Mouse (Mus musculus): ENCODE measurements at regions not wholly inside any gene's neighbourhood (a gene's known extent, or its start where the extent isn't known, plus 50 kb on each side); places are given as distances from the start of the nearest gene placed in this dataset.

DNA sequence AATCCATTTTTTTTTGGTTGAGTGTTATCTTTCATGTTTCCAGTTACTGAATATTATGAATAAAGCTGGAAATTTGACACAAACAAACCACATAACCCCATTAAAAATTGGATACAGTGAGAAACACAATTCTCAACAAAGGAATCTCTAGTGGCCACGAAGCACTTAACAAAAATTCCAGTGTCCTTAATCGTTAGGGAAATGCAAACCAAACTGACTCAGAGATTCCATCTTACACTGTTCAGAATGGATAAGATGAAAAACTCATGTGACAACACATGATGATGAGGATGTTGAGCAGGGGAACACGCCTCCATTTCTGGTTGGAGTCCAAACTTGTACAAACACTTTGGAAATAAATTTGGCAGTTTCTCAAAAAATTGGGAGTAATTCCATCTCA, 57.3 kb downstream of the Tktl2 start:
- H3K4me2 ChIP-seq (ENCODE audit: low read depth) = no peak overlapping the region
- H3K36me3 ChIP-seq (ENCODE audit: insufficient read depth) = no peaks in the 10 kb centered on the region
- H3K4me1 ChIP-seq (ENCODE audit: insufficient read depth) = no peaks in the 10 kb centered on the region
- ATAC-seq (no peak), DNase-seq (no peak)
- H3K9ac ChIP-seq = no peak overlapping the region
- no peaks in the 10 kb centered on the region for H3K27me3 ChIP-seq (ENCODE audit: insufficient read depth, low read length)
- no peak overlapping the region for H3K4me3 ChIP-seq (ENCODE audit: low read depth, low read length)
- no peak overlapping the region for H3K27ac ChIP-seq (ENCODE audit: low read depth, low read length)
- no peak for TF ChIP-seq CTCF (IDR thresholded peaks at IDR 0.05; ENCODE audit: low read depth)
- H3K9me3 ChIP-seq (ENCODE audit: low read length) = no peaks in the 10 kb centered on the region
- WGBS = 70% methylated on average over 3 of the region's 3 CpGs

DNA sequence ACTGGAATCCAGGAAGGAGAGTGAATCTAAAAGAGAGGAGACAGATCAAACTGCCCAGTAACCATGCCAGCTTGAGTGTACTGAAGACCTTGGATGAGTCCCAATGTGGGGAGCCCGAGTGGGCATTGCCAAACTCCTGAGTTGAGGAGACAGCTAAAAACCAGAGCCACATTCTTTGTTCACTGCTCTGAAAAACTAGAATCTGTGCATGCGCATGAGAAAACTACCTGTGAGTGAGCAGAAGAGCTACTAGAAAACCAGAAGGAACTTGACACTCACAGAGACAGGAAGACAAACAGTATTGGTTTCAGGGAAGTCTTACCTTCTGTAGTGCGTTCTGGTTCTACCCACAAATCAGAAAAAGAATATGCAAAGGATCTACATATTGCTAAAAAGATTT, 74.6 kb downstream of the Tktl2 start:
- WGBS = 86% methylated on average over 3 of the region's 3 CpGs
- Histone ChIP-seq H3K36me3 (ENCODE audit: insufficient read depth) (no peaks in the 10 kb centered on the region), H3K9ac (no peak overlapping the region), H3K4me3 (ENCODE audit: low read depth, low read length) (no peak overlapping the region), H3K9me3 (ENCODE audit: low read length) (no peaks in the 10 kb centered on the region), H3K4me1 (ENCODE audit: insufficient read depth) (no peaks in the 10 kb centered on the region), H3K27me3 (ENCODE audit: insufficient read depth, low read length) (no peaks in the 10 kb centered on the region), H3K27ac (ENCODE audit: low read depth, low read length) (no peak overlapping the region), H3K4me2 (ENCODE audit: low read depth) (no peak overlapping the region)
- no peak for DNase-seq
- ATAC-seq = no peak
- no peak for TF ChIP-seq CTCF (IDR thresholded peaks at IDR 0.05; ENCODE audit: low read depth)

DNA sequence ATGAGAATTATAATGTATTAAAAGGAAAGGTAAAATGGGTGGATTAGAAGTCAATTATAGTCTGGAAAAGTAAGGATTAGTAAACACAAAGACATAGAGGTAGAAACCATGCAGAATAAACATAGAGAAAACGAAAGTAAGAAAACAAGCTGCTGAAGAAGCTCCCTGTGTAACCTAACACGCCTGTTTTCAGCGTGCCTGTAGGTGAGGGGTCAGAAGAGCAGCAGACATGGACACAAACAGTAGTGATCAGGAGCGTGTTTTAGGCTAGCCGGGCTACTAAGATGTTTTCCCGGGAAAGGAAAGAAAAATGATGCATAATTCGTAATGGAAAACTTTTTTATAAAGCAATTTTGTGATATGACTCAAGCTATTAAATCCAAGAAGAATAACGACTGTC, 75.3 kb downstream of the Tktl2 start:
- no peak for TF ChIP-seq CTCF (IDR thresholded peaks at IDR 0.05; ENCODE audit: low read depth)
- H3K4me2 ChIP-seq (ENCODE audit: low read depth) = no peak overlapping the region
- ATAC-seq (no peak), DNase-seq (no peak)
- H3K4me3 ChIP-seq (ENCODE audit: low read depth, low read length) = no peak overlapping the region
- WGBS = 80% methylated on average over 8 of the region's 8 CpGs
- H3K4me1 ChIP-seq (ENCODE audit: insufficient read depth) = no peaks in the 10 kb centered on the region
- H3K36me3 ChIP-seq (ENCODE audit: insufficient read depth) = no peaks in the 10 kb centered on the region
- H3K9ac ChIP-seq = no peak overlapping the region
- H3K27me3 ChIP-seq (ENCODE audit: insufficient read depth, low read length) = no peaks in the 10 kb centered on the region
- no peak overlapping the region for H3K27ac ChIP-seq (ENCODE audit: low read depth, low read length)
- H3K9me3 ChIP-seq (ENCODE audit: low read length) = no peaks in the 10 kb centered on the region

DNA sequence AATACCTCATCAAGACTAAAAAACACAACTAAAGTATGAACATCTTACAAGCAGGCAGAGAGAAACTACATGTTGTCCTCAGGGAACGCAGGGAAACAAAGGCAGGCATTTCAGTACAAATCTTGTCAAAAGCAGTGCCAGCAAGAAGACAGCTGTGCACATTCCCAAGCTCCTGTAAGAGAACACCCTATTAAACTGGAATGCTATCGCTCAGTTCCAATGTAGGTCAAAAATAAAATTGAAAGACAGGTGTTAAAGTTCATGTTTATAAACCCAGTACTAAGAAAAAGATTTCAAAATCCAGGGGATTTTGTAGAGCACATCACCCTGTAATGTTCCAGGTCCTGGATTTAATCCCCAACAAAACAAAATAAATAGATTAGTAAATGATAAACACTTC, 75.7 kb downstream of the Tktl2 start:
- Histone ChIP-seq H3K4me1 (ENCODE audit: insufficient read depth) (no peaks in the 10 kb centered on the region), H3K9ac (no peak overlapping the region), H3K4me2 (ENCODE audit: low read depth) (no peak overlapping the region), H3K36me3 (ENCODE audit: insufficient read depth) (no peaks in the 10 kb centered on the region), H3K9me3 (ENCODE audit: low read length) (no peaks in the 10 kb centered on the region), H3K27ac (ENCODE audit: low read depth, low read length) (no peak overlapping the region), H3K4me3 (ENCODE audit: low read depth, low read length) (no peak overlapping the region), H3K27me3 (ENCODE audit: insufficient read depth, low read length) (no peaks in the 10 kb centered on the region)
- WGBS = 74% methylated on average over 2 of the region's 2 CpGs
- no peak for ATAC-seq
- DNase-seq = no peak
- TF ChIP-seq CTCF (IDR thresholded peaks at IDR 0.05; ENCODE audit: low read depth) = no peak

DNA sequence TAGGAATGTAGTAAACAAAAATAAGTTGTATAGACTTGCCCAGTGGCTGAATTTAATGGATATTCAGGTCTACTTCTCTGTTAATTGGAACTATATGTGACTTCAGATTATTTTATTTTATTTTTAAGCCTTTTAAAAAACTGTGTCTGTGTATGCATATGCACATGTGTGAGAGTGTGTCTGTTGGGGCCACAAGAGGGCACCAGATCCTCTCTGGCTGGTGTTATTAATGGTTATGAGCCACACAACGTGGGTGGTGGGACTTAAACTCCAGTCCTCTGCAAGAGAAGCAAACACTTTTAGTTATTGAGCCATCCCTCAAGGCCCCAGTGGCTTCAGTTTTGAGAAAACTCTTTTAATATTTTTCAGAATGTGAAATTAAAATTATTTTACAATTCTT, 77.9 kb downstream of the Tktl2 start:
- H3K27me3 ChIP-seq (ENCODE audit: insufficient read depth, low read length) = no peaks in the 10 kb centered on the region
- DNase-seq (no peak), ATAC-seq (no peak)
- H3K9me3 ChIP-seq (ENCODE audit: low read length) = no peaks in the 10 kb centered on the region
- TF ChIP-seq CTCF (IDR thresholded peaks at IDR 0.05; ENCODE audit: low read depth) = no peak
- no peaks in the 10 kb centered on the region for H3K36me3 ChIP-seq (ENCODE audit: insufficient read depth)
- H3K4me1 ChIP-seq (ENCODE audit: insufficient read depth) = no peaks in the 10 kb centered on the region
- no peak overlapping the region for H3K9ac ChIP-seq
- H3K27ac ChIP-seq (ENCODE audit: low read depth, low read length) = no peak overlapping the region
- 61% methylated on average over 1 of the region's 1 CpGs for WGBS
- H3K4me3 ChIP-seq (ENCODE audit: low read depth, low read length) = no peak overlapping the region
- no peak overlapping the region for H3K4me2 ChIP-seq (ENCODE audit: low read depth)

DNA sequence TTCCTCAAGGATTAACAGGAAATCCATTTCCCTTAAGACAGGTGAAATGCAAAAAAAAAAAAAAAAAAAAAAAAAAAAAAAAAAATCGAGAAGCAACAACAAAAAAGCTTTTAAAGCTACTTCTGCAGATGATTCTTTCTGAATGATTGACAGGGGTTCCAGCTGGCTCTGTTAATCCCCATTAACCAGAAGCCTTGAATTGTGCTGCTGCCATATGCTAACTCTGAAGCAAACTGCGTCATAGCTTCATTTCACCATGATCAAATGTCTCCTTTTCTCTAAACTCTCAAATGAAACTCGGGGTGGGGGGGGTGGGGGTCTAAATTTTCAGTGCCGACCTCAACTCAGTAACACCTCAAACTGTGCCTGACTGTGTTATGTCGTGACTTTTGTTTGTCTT, 80.7 kb downstream of the Npy5r start:
- H3K27me3 ChIP-seq (ENCODE audit: insufficient read depth, low read length) = no peaks in the 10 kb centered on the region
- ATAC-seq = no peak
- no peak overlapping the region for H3K9ac ChIP-seq
- no peaks in the 10 kb centered on the region for H3K36me3 ChIP-seq (ENCODE audit: insufficient read depth)
- no peak overlapping the region for H3K27ac ChIP-seq (ENCODE audit: low read depth, low read length)
- 52% methylated on average over 5 of the region's 5 CpGs for WGBS
- H3K4me1 ChIP-seq (ENCODE audit: insufficient read depth) = no peaks in the 10 kb centered on the region
- H3K4me3 ChIP-seq (ENCODE audit: low read depth, low read length) = no peak overlapping the region
- no peak overlapping the region for H3K4me2 ChIP-seq (ENCODE audit: low read depth)
- DNase-seq = peak; percentile 2
- H3K9me3 ChIP-seq (ENCODE audit: low read length) = no peaks in the 10 kb centered on the region
- TF ChIP-seq CTCF (IDR thresholded peaks at IDR 0.05; ENCODE audit: low read depth) = no peak

DNA sequence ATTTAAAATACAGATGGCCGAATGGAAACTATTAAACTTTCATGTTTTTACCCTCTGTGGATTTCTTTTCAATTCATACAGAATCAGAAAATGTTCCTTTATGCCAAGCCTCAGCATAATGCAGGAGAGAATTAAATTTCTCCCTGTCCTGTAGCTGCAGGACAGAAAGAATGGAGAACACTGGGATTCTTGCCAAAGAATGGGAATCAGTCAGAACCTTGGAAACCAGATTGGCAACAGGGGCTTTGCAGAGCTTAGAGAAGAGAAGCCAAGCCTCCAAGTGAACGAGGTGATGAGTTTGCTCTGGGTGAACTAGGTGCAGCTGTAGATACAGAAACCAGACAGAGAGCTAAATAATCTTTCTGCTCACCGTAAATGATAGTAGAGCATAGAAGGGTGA, 64.6 kb downstream of the Npy5r start:
- 43% methylated on average over 3 of the region's 3 CpGs for WGBS
- H3K27ac ChIP-seq (ENCODE audit: low read depth, low read length) = no peak overlapping the region
- ATAC-seq = no peak
- no peak overlapping the region for H3K9ac ChIP-seq
- H3K36me3 ChIP-seq (ENCODE audit: insufficient read depth) = no peaks in the 10 kb centered on the region
- no peaks in the 10 kb centered on the region for H3K9me3 ChIP-seq (ENCODE audit: low read length)
- H3K4me1 ChIP-seq (ENCODE audit: insufficient read depth) = no peaks in the 10 kb centered on the region
- DNase-seq = no peak
- TF ChIP-seq CTCF (IDR thresholded peaks at IDR 0.05; ENCODE audit: low read depth) = no peak
- no peak overlapping the region for H3K4me3 ChIP-seq (ENCODE audit: low read depth, low read length)
- no peaks in the 10 kb centered on the region for H3K27me3 ChIP-seq (ENCODE audit: insufficient read depth, low read length)
- no peak overlapping the region for H3K4me2 ChIP-seq (ENCODE audit: low read depth)

DNA sequence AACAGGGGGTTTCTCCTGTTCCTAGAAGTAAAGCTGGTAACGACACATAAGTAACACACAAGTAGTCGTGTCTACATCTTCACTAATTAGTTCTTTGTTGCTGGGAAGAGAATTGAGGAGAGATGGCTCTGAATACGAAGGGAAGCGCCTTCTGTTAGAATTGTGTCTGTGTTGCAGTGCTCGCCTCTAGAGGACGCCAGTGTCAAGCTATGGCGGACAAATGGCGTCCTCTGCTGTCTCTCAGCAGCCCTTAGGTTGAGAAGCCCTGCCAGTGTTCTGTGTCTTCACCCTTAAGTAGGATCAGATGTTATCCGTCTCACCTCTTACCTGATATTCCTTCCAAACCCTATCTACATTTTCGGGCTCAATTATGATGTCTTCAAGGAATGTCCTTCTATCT, 64.1 kb downstream of the Npy5r start:
- Histone ChIP-seq H3K36me3 (ENCODE audit: insufficient read depth) (no peaks in the 10 kb centered on the region), H3K9ac (no peak overlapping the region), H3K27ac (ENCODE audit: low read depth, low read length) (no peak overlapping the region), H3K9me3 (ENCODE audit: low read length) (no peaks in the 10 kb centered on the region), H3K27me3 (ENCODE audit: insufficient read depth, low read length) (no peaks in the 10 kb centered on the region), H3K4me1 (ENCODE audit: insufficient read depth) (no peaks in the 10 kb centered on the region), H3K4me3 (ENCODE audit: low read depth, low read length) (no peak overlapping the region), H3K4me2 (ENCODE audit: low read depth) (no peak overlapping the region)
- TF ChIP-seq CTCF (IDR thresholded peaks at IDR 0.05; ENCODE audit: low read depth) = no peak
- ATAC-seq = no peak
- DNase-seq = no peak
- 55% methylated on average over 10 of the region's 10 CpGs for WGBS

All from forebrain, postnatal 0 days (tissue).